Mouse (Mus musculus): ENCODE data around the gene Ezh2. TPM values are rescaled to one million over a fixed set of nuclear protein-coding genes. Genes with fewer than 3 reads are reported as not detected.

The Ezh2 gene
- polyA plus RNA-seq, 1 experiment = 24.3 TPM

GRCm38 (mm10) chr6:47565326-47566035 lies 29.7 kb downstream of the Ezh2 start:
- H3K4me1 ChIP-seq (ENCODE audit: control insufficient read depth, insufficient read depth, low read length) = no peaks in the 10 kb centered on the region
- DNase-seq = no peak
- H3K27ac ChIP-seq (ENCODE audit: insufficient read depth, low read length) = no peak overlapping the region
- WGBS = 94% methylated on average over 1 of the region's 1 CpGs
- no peak overlapping the region for H3K4me3 ChIP-seq (replicated peaks; ENCODE audit: insufficient read depth, low read depth, low read length)
- H3K27me3 ChIP-seq (ENCODE audit: control insufficient read depth, insufficient read depth, low read length) = no peaks in the 10 kb centered on the region
- TF ChIP-seq POLR2A (IDR thresholded peaks at IDR 0.05; ENCODE audit: borderline replicate concordance, insufficient read depth, low read length) (no peak), CTCF (IDR thresholded peaks at IDR 0.05; ENCODE audit: borderline replicate concordance, insufficient read depth, low read depth, low read length) (no peak)

DNA sequence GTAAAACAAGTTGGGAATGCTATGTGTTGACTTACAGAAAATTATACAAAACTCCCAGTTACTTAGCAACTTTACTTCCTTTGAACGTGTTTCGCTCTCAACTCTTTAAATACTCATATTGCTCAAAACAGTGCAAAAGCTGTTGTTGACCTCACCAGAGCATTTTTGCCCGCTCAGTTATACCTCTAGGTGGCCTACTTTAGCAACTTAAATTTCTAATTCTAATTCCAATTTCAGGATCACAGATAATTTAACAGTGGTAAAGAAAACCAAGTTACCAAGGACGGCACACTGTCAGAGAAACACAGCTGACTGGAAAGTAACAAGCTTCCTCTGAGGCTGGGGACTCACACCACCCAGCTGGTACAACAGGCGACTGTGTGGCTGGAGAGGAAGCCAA lies 33.7 kb downstream of the Ezh2 start:
- Histone ChIP-seq H3K4me3 (replicated peaks; ENCODE audit: insufficient read depth, low read depth, low read length) (no peak overlapping the region), H3K27ac (ENCODE audit: insufficient read depth, low read length) (no peak overlapping the region), H3K4me1 (ENCODE audit: control insufficient read depth, insufficient read depth, low read length) (no peaks in the 10 kb centered on the region), H3K27me3 (ENCODE audit: control insufficient read depth, insufficient read depth, low read length) (no peaks in the 10 kb centered on the region)
- no peak for DNase-seq
- no peak for TF ChIP-seq CTCF (IDR thresholded peaks at IDR 0.05; ENCODE audit: borderline replicate concordance, insufficient read depth, low read depth, low read length)
- TF ChIP-seq POLR2A (IDR thresholded peaks at IDR 0.05; ENCODE audit: borderline replicate concordance, insufficient read depth, low read length) = no peak
- WGBS = 69% methylated on average over 5 of the region's 5 CpGs

DNA sequence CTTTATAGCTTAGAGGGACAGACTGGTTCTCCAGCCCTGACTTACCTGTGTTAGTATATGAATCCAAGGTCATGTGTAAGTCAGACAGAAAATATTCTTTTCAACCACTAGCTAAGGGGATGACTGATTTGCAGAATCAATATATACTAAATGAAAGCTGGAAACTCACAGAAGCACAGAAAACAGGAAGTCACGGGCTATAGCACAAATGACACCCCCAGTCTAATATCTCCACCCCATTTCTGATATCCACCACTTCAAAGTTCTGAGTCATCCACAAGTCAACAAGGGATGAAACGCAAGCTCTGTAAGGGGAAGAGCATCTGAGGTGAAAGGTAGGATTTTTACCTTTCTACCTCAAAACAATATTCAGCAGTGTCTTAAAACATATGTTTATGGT lies 34.3 kb downstream of the Ezh2 start:
- 97% methylated on average over 2 of the region's 2 CpGs for WGBS
- TF ChIP-seq POLR2A (IDR thresholded peaks at IDR 0.05; ENCODE audit: borderline replicate concordance, insufficient read depth, low read length) = no peak
- no peak for TF ChIP-seq CTCF (IDR thresholded peaks at IDR 0.05; ENCODE audit: borderline replicate concordance, insufficient read depth, low read depth, low read length)
- no peak for DNase-seq
- Histone ChIP-seq H3K4me1 (ENCODE audit: control insufficient read depth, insufficient read depth, low read length) (no peaks in the 10 kb centered on the region), H3K27ac (ENCODE audit: insufficient read depth, low read length) (no peak overlapping the region), H3K27me3 (ENCODE audit: control insufficient read depth, insufficient read depth, low read length) (no peaks in the 10 kb centered on the region), H3K4me3 (replicated peaks; ENCODE audit: insufficient read depth, low read depth, low read length) (no peak overlapping the region)

GRCm38 (mm10) chr6:47560407-47560806 lies 34.7 kb downstream of the Ezh2 start:
- TF ChIP-seq POLR2A (IDR thresholded peaks at IDR 0.05; ENCODE audit: borderline replicate concordance, insufficient read depth, low read length) = no peak
- no peak for TF ChIP-seq CTCF (IDR thresholded peaks at IDR 0.05; ENCODE audit: borderline replicate concordance, insufficient read depth, low read depth, low read length)
- DNase-seq = no peak
- H3K4me1 ChIP-seq (ENCODE audit: control insufficient read depth, insufficient read depth, low read length) = no peaks in the 10 kb centered on the region
- H3K4me3 ChIP-seq (replicated peaks; ENCODE audit: insufficient read depth, low read depth, low read length) = no peak overlapping the region
- no peaks in the 10 kb centered on the region for H3K27me3 ChIP-seq (ENCODE audit: control insufficient read depth, insufficient read depth, low read length)
- no peak overlapping the region for H3K27ac ChIP-seq (ENCODE audit: insufficient read depth, low read length)

DNA sequence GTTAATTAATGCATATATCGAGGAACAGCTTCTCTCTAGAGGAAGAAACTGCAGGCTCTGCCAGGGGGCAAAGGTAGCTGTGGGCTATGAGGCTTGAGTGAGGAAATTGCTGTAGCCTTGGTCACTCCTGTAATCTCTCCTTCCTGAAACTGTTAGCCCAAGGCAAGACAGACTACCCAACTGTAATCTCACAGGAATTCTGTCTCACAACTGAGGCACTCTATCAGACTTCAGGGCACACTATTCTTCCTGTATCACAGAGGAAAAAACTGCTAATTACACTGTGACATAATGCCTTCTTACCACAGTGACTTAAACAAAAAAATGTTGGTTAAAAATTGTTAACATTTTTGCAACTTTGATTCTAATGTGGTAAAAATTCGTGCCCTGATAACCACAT lies 35.9 kb downstream of the Ezh2 start:
- Histone ChIP-seq H3K27me3 (ENCODE audit: control insufficient read depth, insufficient read depth, low read length) (no peaks in the 10 kb centered on the region), H3K4me3 (replicated peaks; ENCODE audit: insufficient read depth, low read depth, low read length) (no peak overlapping the region), H3K27ac (ENCODE audit: insufficient read depth, low read length) (no peak overlapping the region), H3K4me1 (ENCODE audit: control insufficient read depth, insufficient read depth, low read length) (no peaks in the 10 kb centered on the region)
- no peak for DNase-seq
- 87% methylated on average over 2 of the region's 2 CpGs for WGBS
- TF ChIP-seq POLR2A (IDR thresholded peaks at IDR 0.05; ENCODE audit: borderline replicate concordance, insufficient read depth, low read length) = no peak
- no peak for TF ChIP-seq CTCF (IDR thresholded peaks at IDR 0.05; ENCODE audit: borderline replicate concordance, insufficient read depth, low read depth, low read length)

GRCm38 (mm10) chr6:47552280-47552679 lies 42.9 kb downstream of the Ezh2 start:
- Histone ChIP-seq H3K27me3 (ENCODE audit: control insufficient read depth, insufficient read depth, low read length) (no peaks in the 10 kb centered on the region), H3K4me1 (ENCODE audit: control insufficient read depth, insufficient read depth, low read length) (no peaks in the 10 kb centered on the region), H3K4me3 (replicated peaks; ENCODE audit: insufficient read depth, low read depth, low read length) (no peak overlapping the region), H3K27ac (ENCODE audit: insufficient read depth, low read length) (no peak overlapping the region)
- no peak for DNase-seq
- TF ChIP-seq CTCF (IDR thresholded peaks at IDR 0.05; ENCODE audit: borderline replicate concordance, insufficient read depth, low read depth, low read length) (no peak), POLR2A (IDR thresholded peaks at IDR 0.05; ENCODE audit: borderline replicate concordance, insufficient read depth, low read length) (no peak)
- 93% methylated on average over 4 of the region's 4 CpGs for WGBS

DNA sequence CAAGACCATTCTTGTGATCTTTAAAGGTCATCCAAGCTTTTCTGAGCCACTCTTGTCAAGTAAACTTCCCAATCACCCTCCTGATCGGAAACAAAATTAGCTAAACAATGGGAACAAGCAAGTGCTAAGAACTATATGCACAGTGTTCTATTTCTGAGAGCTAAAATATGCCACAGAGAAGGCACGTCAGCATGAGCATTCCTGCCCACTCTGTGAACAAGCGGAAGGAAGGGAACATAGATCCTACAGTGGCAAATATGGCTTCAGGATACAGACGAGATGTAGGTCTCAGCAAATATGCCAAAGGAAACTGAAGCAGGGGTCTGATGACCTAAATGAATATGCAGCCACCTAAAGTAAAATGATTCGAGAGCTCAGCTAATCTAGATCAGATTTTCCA lies 59.8 kb downstream of the Ezh2 start:
- no peak for DNase-seq
- 88% methylated on average over 5 of the region's 5 CpGs for WGBS

DNA sequence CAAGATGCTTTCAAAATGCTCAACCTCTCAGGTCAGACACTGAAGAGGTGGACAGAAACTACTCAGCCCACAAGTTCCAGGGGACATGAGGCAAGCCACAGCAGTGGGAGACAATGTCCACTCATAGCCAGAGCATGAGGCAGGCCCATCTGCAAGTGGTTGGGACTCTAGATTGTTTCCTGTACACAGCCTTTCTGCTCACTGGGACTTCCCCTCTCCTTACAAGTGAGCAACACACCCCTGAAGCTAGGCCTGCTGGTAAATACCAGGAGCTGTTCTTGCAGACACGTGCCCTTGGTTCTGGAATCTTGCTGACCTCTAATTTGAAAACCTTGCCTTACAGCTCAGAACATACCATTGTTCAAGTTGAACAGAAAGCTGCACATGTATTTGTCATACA lies 62.6 kb downstream of the Ezh2 start:
- WGBS = 73% methylated on average over 1 of the region's 1 CpGs
- TF ChIP-seq CTCF (IDR thresholded peaks at IDR 0.05; ENCODE audit: borderline replicate concordance, insufficient read depth, low read depth, low read length) (no peak), POLR2A (IDR thresholded peaks at IDR 0.05; ENCODE audit: borderline replicate concordance, insufficient read depth, low read length) (no peak)
- Histone ChIP-seq H3K4me3 (replicated peaks; ENCODE audit: insufficient read depth, low read depth, low read length) (no peak overlapping the region), H3K27ac (ENCODE audit: insufficient read depth, low read length) (no peak overlapping the region), H3K4me1 (ENCODE audit: control insufficient read depth, insufficient read depth, low read length) (no peaks in the 10 kb centered on the region), H3K27me3 (ENCODE audit: control insufficient read depth, insufficient read depth, low read length) (no peaks in the 10 kb centered on the region)
- DNase-seq = no peak

More for the DNA sequence above, 59.8 kb downstream of the Ezh2 start:
- TF ChIP-seq POLR2A (IDR thresholded peaks at IDR 0.05; ENCODE audit: borderline replicate concordance, insufficient read depth, low read length) (no peak), CTCF (IDR thresholded peaks at IDR 0.05; ENCODE audit: borderline replicate concordance, insufficient read depth, low read depth, low read length) (no peak)
- H3K4me1 ChIP-seq (ENCODE audit: control insufficient read depth, insufficient read depth, low read length) = no peaks in the 10 kb centered on the region
- H3K27ac ChIP-seq (ENCODE audit: insufficient read depth, low read length) = no peak overlapping the region
- H3K27me3 ChIP-seq (ENCODE audit: control insufficient read depth, insufficient read depth, low read length) = no peaks in the 10 kb centered on the region
- H3K4me3 ChIP-seq (replicated peaks; ENCODE audit: insufficient read depth, low read depth, low read length) = no peak overlapping the region
